Mouse (Mus musculus) ZHBTc4 (cell line): Measurements from ENCODE around the gene Gan.
A peak's percentile ranks its signal among the peaks of the same experiment; 100 is the strongest.

Source experiments
- DNase-seq: peaks from one replicate; pipeline ENCODE4 v3.0.0-alpha.2; 2011; ENCODE audit warnings: low read depth, low spot score

Gene Gan

GRCm38 (mm10) chr8:117199658-117200057 is 41.7 kb downstream of the Gan start:
- no peak for DNase-seq

DNA sequence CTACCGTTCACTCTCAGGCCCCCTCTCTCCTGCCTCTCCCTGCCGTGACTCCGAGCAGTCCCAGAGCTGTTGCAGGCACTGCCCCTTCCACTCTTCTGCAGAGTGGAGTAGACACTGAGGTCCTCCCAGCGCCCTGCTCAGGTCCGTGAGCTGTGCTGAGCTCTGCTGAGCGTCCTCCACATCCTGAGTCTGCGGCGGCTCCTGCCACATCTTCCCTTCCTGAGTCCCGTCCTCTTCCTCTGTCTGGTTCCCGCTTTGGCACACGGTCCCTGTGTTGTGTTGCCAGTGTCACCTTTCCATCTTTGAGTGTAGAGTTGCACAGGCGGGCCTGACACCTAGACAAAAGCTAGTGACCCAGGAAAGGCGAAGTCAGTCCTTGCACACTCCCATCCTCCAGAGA is 42.4 kb downstream of the Gan start:
- DNase-seq, result no peak

DNA sequence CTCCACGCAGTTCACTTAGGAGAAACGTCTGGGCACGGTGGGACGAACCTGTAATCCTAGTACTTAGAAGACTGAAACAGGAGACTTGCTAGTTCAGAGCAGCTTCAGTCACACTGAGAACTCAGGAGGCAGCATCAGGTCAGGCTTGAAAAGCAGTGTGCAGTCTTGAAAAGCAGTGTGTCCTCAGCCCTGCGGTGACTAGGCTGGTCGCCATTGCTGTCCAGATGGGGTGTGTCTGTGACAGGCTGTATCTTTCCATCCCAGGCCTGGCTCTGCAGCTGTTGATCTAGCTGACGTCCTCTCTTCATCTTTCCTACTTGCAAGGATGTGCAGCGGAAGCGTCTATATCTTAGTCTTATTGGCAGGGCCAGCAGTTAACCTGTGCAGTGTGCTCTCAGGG is 42.9 kb downstream of the Gan start:
- DNase-seq, result no peak

GRCm38 (mm10) chr8:117201221-117202017 is 43.5 kb downstream of the Gan start:
- no peak for DNase-seq

DNA sequence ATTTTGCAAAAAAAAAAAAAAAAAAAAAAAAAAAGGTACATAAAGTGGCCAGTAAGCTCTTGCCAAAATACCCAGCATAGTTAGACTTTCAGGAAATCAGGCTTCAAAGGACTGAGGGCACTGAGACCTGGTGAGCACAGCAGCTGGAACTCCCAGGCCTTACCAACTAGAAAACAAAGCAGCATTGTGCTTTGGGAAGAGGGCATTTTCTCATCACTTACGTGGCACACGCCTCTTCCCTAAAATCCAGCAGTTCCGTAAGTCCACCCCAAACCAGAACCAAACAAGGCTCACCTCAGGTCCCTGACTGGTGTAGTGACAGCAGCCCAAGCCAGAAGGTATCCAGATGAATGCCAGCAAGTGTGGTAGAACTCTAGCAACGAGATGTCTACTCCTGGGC is 45.1 kb downstream of the Gan start:
- DNase-seq, result no peak

- no peak for DNase-seq
These were observed 47.9 kb downstream of the Gan start for GRCm38 (mm10) chr8:117205884-117206283.

DNA sequence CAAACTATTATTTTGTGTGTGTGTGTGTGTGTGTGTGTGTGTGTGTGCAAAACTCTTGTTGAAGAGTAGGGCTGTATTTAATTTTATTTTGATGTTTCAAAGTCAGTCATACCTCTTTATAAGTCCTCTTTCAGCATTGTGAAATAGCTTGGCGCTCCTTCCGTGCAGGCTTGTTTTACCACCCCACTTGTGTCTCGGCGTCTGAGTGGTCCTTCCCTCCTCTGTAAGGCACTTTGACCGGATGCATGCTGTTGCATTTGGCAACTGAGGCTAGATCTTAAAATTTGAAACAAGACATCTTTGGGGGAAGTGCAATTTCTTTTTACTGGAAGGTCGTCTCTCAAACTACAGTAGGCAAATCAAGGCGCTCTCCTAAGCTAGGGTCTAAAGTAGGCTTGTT is 48.7 kb downstream of the Gan start:
- DNase-seq, result no peak

DNA sequence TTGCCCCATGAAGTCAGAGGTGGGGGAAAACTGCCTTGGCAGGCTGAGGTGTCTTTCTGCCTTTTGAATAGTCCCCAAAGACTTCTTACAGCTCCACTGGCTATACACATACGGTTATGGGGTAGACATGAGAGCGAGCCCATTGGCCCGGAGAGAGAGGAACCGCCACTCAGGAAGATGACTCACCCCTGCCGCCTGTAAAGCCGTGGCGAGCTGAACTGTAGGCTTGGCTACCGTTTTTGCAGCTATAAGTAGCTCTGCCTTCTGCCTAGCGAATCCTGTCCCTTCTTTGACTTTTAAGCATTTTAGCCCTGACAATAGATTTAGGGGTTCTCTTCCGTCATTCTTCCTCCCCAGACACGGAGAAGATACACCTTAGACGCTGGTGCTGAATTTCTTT is 51.2 kb downstream of the Gan start:
- no peak for DNase-seq

GRCm38 (mm10) chr8:117212100-117212499 is 54.2 kb downstream of the Gan start:
- DNase-seq, result no peak

GRCm38 (mm10) chr8:117217724-117218123 is 59.8 kb downstream of the Gan start:
- no peak for DNase-seq

DNA sequence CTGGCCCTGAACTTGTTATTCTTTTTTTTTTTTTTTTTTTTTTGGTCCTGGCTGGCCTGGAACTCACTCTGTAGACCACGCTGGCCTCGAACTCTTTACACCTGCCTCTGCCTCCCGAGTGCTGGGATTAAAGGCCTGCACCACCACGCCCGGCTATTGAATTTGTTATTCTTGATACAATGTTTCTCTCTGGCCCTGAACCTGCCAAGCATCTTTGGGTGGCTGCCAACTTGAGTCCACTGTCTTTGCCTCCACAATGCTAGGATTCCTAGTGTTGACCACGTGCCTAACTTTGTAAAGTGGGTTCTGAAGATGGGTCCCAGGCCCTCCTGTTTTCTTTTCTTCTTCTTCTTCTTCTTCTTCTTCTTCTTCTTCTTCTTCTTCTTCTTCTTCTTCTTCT is 64.5 kb downstream of the Gan start:
- no peak for DNase-seq

GRCm38 (mm10) chr8:117224630-117225029 is 66.7 kb downstream of the Gan start:
- DNase-seq, result peak; percentile 88

- DNase-seq, result no peak
These were observed 68.4 kb downstream of the Gan start for GRCm38 (mm10) chr8:117226306-117226705.

- no peak for DNase-seq
These were observed 69.4 kb downstream of the Gan start for GRCm38 (mm10) chr8:117227339-117227738.

DNA sequence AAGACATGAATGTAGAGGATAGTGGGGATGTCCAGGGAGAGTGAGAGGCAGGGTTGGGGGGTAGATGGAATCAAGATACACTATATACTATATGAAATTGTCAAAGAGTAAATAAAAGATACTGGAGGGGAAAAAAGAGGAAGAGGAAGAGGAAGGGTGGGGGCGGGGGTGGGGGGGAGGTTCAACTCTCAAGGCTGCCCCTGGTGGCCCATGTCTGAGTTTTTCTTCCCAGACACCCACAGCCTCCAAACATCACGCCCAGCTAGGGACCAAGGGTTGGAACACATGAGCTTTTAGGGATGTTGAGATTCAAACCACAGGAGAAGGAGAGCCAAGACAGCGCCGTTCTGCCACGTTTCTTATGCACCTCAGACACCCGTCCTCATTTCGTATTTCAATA is 75.3 kb downstream of the Gan start:
- DNase-seq, result no peak

- DNase-seq, result peak; percentile 68
These were observed 78.6 kb downstream of the Gan start for GRCm38 (mm10) chr8:117236531-117236930.

DNA sequence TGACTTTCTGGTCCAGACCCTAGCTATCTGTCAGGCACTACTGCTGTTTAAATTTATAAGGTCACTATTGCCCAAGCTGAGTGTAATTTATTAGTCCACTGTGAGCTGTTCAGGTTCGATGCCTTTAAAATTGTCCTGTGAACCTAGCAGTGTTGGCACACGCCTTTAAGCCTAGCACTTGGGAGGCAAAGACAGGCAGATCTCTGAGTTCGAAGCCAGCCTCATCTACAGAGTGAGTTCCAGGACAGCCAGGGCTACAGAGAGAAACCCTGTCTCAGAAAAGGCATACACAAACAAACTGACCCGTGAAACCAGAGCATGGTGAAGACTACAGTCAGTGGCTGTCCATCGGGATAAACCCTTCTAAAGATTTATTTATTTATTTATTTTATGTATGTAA is 82.4 kb downstream of the Gan start:
- no peak for DNase-seq

DNA sequence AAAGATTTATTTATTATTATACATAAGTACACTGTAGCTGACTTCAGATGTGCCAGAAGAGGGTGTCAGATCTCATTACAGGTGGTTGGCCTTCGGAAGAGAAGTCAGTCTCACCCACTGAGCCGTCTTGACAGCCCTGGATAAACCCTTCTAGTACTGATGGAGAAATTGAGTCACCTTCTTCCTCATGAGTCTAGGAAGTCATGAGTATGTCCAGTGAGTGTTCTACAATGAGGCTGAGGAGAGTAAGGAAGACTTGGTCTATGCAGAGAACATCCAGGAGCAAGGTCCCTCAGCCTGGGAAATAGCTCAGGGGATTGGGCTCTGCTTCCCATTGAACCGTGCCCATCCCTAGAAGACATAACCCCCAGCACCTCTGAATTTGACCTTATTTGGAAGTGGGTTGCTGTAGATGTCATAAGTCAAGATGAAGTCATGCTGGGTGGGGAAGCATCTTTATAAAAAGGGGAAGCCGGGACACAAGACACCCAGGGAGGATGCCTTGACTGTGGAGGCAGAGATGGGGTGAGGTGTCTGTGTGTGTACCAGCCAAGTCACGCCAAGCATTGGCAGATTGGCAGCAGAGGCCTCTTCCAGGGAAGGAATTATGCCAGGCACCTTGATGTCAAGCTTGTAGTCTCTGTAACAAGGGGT is 83.0 kb downstream of the Gan start:
- no peak for DNase-seq

DNA sequence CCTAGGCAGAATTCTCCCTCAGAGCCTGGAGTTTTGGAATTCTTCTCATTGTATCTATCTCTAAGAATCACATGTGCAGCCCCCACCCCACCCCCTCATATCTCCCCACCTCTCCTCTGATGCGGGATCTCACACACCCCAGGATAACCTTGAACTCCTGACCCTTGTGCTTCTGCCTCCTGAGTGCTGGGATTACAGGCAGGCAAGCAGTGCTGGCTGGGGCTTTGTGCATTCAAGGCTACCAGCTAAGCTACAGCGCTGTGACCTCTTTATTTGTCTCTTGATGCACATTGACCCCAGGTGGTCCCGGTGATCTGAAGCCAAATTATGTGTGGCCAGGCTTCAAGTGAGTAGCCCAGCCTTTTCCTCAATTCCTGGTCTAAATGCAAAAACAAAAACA is 83.9 kb downstream of the Gan start:
- DNase-seq, result peak; percentile 93

GRCm38 (mm10) chr8:117242286-117242685 is 84.4 kb downstream of the Gan start:
- no peak for DNase-seq

GRCm38 (mm10) chr8:117244601-117245000 is 86.7 kb downstream of the Gan start:
- DNase-seq, result peak; percentile 80

GRCm38 (mm10) chr8:117248341-117248740 is 90.4 kb downstream of the Gan start:
- DNase-seq, result no peak

DNA sequence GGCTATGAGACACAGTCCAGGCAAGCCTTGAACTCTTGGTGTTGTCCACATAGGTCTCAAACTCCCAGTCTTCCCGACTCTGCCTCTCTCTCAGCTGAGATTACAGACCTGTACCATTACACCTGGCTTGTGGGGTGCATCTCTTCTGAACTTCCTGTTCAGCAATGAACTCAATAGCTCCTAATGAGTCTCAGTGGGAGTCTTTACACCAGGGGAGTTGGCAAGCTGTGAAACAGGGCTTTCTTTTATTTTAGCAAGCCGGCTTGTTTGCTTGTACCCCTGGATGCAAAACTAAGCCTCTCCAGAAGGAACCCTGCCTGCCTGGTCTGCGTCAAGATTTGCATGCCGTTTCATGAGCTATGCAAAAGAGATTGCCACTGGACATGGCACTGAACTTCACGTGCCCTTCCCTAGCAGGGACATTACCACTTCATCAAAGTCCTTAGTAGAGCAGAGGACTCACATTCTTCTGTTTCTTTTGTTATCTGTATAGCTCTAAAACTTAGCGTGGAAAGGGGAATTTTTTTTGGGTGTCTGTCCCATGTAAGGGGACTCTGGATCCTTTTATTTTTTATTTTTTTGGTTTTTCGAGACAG is 93.2 kb downstream of the Gan start:
- DNase-seq, result no peak
